Mouse (Mus musculus) cerebral cortex, adult 2 months (tissue): ENCODE measurements around the gene Ntan1.

Source experiments
- WGBS: fragments of 180-500 bp; shearing (Covaris S2); methylation state at CpG from one replicate; pipeline ENCODE4 v1.1.7; 2018; 5-methylcytosine and 5-hydroxymethylcytosine counted together

The Ntan1 gene

DNA sequence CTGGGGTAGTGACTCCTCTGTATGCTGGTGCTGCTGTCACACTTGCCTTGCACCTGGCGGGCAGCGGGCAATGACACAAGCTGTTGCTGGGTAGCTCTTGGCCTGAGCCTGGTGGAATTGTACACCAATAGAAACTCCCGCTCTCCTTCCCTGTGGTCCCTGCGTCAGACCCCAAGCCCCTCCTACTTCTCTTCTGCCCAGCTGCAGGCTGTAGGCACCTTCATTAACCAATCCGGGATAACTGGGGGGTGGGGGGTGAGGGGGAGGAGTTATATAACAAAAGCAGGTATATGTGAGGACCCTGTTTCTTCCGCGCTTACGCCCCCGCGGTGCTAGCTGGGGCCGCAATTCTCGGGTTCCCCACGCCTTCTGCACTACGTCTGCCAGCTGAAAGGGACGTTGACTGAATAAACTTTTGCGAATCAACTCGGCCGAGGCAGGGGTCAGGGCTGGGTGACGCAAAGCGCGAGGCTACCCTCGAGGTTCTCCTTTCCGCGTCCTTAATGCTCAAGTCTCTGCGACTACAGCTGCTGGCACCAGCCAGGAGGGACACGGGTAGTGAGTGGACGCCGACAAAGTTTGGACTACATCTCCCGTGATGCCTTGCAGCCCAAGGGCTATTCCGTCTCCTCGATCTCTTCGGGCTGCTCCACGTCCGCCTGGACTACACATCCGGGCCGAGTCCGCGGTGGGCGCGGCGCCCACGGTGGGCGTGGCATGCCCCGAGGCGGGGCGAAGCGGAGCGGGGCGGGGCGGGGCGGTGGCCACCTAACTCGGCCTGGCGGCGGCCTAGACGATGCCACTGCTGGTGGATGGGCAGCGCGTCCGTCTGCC lies at the start of gene Ntan1:
Ntan1 (plus strand) TSS at position 286 of the 834 bp plus-strand sequence.
- WGBS = 1% methylated on average over 56 of the region's 58 CpGs

DNA sequence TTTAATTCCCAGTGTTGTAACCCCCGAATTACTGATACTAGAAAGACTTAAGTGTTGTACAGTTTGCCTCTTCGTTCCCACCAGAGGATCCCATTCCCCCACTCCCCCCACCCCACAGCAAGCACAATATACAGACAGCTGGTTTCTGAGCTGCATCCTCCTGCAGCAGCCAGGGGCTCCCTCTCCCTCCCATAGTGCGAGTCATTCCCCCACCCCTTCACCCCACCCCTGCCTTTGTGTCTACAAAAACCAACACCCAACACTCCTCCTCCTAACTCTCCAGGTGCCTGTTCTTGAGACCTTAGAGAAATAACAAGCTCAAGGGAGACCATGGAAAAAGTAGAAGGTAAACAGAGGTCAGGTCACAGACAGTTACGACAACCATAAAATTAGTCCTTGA lies 47.0 kb upstream of the Ntan1 start:
- 79% methylated on average over 4 of the region's 4 CpGs for WGBS

DNA sequence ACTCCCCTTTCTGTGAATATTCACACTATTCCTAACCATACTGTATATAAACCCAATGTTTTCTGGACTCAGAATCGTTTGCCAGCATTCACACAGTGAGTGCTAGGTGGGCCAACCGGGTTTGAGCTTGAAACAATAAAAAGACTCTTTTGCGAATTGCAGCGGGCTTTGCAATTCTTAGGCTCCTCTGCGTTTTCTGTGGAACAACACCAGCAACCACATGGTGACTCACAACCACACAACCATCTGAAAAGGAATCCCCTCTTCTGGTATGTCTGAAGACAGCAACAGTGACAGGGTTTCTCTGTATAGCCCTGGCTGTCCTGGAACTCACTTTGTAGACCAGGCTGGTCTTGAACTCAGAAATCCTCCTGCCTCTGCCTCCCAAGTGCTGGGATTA lies 46.6 kb upstream of the Ntan1 start:
- WGBS = 78% methylated on average over 5 of the region's 5 CpGs

DNA sequence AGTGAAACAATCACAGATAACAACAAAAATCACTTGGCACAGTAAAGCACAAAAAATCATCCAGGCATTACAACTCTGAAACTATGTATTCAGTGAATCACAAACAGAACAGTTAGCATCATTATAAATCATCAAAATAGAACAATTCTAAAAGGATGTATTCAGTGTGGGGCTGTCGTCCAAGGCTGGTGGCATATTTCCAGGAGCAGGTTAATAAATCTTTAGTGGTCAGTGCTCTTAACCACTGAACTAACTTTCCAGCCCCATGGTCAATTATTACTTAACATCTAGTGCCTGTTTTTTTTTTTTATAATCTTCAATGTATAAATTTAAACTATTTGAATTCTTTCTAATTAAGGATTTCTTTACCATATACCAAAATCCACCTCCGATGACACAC lies 44.6 kb upstream of the Ntan1 start:
- 75% methylated on average over 2 of the region's 2 CpGs for WGBS

DNA sequence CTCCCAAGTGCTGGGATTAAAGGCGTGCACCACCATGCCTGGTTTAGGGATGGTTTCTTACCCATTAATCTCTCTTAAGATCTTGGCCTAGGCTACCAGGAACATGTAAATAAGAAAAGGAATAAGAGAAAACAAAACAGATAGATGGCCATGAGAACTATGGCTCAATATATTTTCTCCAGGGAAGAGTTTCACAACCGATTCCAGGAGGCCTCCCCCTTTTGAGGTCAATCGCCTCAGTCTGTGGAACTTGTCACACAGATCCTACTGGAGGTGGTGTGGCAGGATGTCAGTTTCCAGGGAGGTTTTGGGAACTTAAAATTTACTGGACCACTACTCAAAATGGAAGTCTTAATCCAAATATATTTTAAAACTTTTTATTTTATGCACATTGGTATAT lies 44.0 kb upstream of the Ntan1 start:
- WGBS = 89% methylated on average over 3 of the region's 3 CpGs

DNA sequence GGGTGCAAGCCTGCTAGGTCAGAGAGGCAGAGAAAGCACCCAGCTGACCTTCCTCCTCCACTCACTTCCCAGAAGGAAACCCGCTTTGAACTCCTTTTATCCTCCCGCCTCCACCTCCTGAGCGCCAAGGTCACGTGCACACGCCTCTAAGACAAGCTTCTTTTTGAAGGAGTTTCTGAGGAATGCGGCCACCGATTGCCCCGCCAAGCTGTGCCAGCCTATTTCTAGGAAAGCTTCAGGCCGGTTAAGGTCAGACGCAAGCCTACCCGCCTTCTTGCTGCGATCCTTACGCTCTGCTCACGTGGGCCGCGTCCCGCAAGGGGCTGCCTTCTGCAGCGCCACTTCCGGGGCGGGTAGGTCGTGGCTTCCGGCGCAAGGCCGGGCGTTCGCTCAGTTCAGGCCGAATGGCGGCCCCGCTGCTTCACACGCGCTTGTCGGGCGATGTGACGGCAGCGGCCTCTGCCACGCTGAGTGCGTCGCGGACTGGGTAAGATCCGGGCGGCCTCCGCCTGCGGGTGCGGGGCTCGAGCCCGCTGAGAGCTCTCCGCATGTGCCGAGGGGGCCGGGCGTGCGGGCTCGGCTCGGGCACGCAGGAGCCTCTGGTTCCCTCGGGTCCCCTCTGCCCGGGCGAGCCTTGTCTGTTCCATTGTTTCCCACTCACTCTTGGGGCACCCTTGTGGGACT lies 38.1 kb upstream of the Ntan1 start, which contains the start of gene Rrn3:
Rrn3 (plus strand) TSS at position 356 of the 684 bp plus-strand sequence.
- under 1% methylated on average over 57 of the region's 57 CpGs for WGBS

DNA sequence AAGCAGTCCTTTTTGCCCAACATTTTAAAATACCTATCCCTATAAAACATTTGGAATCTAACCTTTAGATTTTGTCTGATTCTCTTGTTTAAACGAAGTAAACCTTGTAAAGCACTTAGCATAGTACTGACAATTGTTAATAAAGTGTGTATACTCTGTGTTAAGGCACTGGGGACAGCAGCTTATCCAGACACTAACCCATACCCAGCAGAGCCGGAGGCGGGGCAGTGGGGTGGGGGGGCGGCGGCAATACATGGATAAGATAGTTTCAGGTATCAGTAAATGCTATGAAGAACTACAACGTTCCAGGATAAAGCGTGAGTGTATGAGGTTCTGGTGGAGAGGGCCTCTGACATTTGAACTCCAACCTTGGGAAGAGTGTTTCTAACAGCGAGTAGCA lies 37.4 kb upstream of the Ntan1 start:
- WGBS = 31% methylated on average over 8 of the region's 8 CpGs

DNA sequence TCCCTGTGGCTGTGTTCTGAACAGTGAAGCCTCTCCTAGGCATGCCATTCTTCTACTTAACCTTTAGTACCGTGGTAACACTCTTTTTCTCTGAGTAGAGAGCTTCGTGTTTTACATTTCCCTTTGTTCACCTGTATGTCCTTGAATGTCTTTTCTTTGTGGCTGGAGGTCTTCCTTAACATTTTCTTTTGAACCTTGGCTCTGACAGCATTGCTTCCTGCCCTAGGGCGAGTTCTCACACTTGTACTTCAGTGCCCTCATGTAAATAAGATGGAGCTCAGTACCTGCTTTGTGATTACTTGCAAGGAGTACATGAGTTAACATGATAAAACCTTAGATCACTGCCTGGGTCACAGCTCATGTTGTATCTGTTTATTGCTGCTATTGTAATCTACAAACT lies 32.7 kb upstream of the Ntan1 start:
- WGBS = 93% methylated on average over 3 of the region's 3 CpGs

DNA sequence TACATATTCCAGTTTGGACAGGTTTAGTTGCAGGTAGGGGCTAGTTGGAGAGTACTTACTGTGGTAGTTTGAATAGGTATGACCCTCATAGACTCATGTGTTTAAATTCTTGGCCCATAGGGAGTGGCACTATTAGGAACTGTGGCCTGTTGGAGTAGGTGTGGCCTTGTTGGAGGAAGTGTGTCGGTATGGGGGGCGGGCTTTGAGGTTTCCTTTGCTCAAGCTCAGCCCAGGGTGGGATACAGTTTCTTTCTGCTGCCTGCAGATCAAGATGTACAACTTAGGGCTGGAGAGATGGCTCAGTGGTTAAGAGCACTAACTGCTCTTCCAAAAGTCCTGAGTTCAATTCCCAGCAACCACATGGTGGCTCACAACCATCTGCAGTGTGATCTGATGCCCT lies 25.2 kb upstream of the Ntan1 start:
- WGBS = 88% methylated on average over 2 of the region's 2 CpGs

DNA sequence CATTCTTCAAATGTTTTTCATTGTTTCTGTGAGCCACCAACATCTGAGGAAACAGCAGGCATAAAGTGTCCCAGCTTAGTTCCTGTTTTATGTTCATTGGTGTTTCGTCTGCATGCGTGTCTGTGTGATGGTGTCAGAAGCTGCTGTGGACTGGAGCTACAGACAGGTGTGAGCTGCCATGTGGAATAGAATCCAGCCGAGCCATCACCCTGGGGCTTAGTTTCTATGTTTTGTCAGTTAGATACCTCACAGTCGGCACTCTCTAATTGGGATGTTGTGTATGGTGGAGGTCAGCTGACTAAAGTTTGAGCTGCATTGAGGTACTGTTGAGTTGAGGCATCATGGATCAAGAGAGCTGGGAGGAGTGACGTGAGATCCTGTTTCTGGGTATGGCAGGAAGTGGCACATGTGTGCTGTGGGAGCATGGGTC lies 21.9 kb upstream of the Ntan1 start:
- 89% methylated on average over 5 of the region's 5 CpGs for WGBS

DNA sequence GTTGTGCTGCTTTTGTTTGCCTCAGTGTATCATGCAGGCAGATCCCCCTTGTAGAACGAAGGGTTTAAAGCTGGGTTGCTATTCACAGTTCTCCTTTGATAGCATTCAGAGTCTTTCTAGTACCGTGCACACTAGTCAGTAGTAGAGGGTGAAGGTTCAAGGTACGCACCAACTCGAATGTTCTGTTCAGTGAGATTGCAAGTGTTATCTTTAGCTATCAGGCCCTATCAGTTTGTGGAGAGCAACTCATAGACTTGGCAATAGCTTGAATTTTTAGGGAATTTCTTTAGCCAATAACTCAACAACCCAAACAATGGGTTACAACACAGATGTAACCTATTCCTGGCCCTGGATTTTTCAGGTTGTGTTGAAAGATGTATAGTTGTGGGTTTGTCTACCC lies 17.4 kb upstream of the Ntan1 start:
- WGBS = 95% methylated on average over 4 of the region's 4 CpGs

GRCm38 (mm10) chr16:13804666-13805065 lies 14.0 kb upstream of the Ntan1 start:
- 36% methylated on average over 5 of the region's 5 CpGs for WGBS

DNA sequence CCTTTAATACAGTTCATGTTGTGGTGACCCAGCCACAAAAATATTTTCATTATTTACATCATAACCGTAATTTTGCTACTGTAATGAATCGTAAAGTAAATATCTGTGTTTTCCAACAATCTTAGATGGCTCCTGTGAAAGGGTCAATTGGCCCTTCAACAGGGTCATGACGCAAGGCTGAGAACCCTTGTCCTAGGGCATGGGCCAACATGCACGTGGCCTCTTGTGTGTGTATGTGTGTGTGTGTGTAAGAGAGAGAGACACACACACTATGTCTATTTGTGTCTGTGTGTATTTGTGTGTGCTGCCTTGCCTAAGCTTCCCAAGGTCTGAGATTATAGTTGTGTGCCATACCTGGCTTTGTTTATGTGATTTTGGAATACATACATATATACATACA lies 11.0 kb upstream of the Ntan1 start:
- 92% methylated on average over 4 of the region's 4 CpGs for WGBS

GRCm38 (mm10) chr16:13808410-13808809 lies 10.2 kb upstream of the Ntan1 start:
- 86% methylated on average over 7 of the region's 7 CpGs for WGBS

DNA sequence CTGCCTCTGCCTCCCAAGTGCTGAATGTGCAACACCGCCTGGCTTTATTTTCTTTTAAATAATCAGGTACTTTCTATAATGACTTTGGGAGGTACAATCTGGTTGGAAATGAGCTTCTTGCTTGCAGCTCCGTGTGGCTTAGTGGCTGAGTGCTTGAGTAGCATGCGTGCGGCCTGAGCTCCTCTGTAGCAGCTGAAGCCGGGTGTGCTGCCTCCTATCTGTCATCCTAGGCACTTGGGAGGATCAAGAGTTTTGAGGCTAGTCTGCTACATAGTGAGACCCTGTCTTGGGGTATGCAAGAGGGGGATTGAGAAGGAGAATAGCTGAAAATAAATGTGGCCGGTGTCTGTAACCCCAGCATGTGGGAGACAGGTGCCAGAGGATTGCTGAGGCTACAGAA lies 6.5 kb upstream of the Ntan1 start:
- 90% methylated on average over 6 of the region's 6 CpGs for WGBS

DNA sequence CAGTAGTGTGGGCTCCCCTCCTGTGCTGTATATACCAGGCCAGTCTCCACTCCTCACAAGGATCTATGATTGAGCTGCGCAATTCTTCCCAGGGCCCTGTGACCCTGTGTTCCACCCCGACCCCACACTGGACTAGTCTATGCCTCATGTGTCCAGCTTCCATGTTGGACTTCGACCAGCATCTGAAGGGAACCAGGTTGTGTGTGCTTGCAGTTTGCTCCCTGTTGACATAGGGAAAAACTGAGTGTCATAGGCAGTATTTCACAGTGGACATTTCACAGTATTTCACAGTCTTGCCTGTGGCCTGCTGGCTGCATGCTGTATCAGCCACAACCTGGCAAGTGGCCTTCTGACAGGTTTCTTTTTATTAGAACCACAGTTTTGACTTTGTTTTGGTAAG lies 5.4 kb upstream of the Ntan1 start:
- whole genome bisulfite sequencing = 98% methylated on average over 3 of the region's 3 CpGs

- under 1% methylated on average over 36 of the region's 36 CpGs for WGBS
Observed at GRCm38 (mm10) chr16:13819394-13819743, 724 bp downstream of the Ntan1 start.

- 5% methylated on average over 12 of the region's 12 CpGs for WGBS
Observed at GRCm38 (mm10) chr16:13819806-13820500, 1.3 kb downstream of the Ntan1 start.

DNA sequence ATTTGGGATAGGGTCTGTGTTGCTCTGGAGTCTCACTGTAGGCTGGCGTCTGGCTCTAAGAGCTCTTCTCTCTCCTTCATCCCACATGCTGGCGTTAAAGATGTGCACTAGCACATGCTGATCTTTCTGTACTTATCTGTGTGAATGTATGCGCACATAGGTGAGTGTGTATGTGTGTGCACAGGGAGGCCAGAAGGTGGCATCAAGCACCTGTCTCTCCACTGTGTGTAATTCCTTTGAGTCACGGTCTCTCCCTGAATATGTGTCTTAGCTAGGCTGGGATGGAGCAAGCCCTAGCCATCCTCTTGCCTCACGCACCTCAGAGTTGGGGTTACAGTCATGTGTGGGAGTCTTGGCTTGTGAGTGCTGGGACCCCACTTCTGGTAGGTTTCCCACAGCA lies 2.1 kb downstream of the Ntan1 start:
- WGBS = 85% methylated on average over 5 of the region's 5 CpGs

DNA sequence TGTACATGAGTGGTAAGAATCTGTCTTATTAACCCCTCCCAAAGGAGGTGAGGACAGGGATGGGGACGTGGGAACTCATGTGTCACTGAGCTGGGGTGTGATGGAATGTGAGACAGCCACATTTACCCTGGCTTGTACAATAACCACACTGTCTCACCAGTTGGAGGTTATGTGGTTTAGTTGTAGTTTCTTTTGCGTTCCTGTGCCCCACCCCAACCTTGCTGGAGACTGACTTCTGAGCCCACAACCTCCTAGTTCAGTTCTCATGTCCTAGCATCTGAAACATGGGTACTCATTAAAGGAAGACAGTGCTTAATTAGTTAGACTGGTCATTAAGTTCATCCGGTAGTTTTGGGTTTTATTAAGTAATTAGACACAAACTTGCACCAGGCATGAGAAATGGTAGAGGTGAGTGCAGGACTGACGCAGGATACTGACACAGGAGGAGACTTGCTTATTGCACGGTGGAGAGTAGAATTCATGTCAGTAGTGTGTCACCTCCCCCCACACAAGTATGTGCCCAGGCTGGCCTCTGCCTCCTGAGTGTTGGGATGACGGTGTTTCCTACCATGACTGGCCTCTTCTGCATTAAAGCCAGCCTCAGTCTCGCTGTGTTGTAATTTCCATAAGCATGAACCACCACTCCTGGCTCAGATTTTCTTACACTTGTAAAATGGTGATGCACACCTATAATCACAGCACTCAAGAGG lies 7.3 kb downstream of the Ntan1 start:
- WGBS = 65% methylated on average over 7 of the region's 7 CpGs

GRCm38 (mm10) chr16:13826511-13826910 lies 7.9 kb downstream of the Ntan1 start:
- 76% methylated on average over 4 of the region's 4 CpGs for WGBS

DNA sequence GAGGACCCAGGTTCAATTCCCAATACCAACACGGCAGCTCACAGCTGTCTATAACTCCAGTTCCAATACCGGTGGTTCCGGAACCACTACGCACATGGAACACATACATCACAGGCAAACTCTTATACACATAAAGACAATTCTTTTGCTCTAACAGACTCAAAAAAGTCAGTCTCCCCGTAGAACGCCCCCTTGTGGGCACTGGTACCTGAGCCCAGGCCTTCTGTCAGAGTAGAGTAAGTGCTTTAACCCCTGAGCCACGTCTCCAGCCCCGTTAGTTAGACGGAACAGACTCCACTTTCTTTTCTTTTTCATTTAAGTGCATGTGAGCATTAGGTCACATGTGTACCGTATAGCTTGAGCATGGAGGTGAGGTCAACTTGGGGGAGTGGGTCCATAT lies 11.8 kb downstream of the Ntan1 start:
- 89% methylated on average over 10 of the region's 10 CpGs for whole genome bisulfite sequencing
